In genomic region chr11:58931576-58931975, GRCm38 (mm10) we compare ENCODE assay signal across 1 mouse cellular context.
A peak's percentile ranks its signal among the peaks of the same experiment; 100 is the strongest.
TF ChIP-seq lines count a peak whose summit lies in the region.

No protein-coding gene starts in this region.

TF ChIP-seq in MEL, 35 proteins besides CTCF, POLR2A, EP300 and RAD21:
- TF ChIP-seq ETS1 (IDR thresholded peaks at IDR 0.05; ENCODE audit: low read depth, low read length): no peak
- 0 out of 2 replicates have a peak, but pooled peaks have one; percentile 19 for TF ChIP-seq SMC3 (IDR thresholded peaks at IDR 0.05; ENCODE audit: low read depth, low read length)
